Mouse (Mus musculus): Measurements from ENCODE around the gene Adap2.

DNA sequence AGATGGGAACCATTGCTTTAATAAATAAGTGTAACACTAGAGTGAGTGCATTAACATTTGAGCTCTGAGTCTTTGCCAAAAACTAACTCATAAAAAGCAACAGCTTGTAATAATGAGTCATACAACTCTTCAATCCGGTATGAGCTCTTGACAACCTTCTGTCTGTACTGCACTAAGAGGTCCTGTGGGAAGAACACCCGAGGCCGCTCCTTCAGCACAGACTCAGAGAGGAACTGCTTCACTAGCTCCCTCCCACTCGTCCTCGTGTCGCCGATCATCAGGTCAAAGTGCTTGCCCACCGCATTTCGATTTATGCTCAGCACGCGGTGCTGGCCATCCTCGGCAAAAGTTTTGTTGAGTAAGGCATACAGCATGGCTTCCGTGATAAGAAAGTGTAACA is 17.1 kb upstream of the Adap2 start:
- TF ChIP-seq CTCF (IDR thresholded peaks at IDR 0.05; ENCODE audit: borderline replicate concordance, control insufficient read depth, extremely low read depth, insufficient read depth, low read length, poor library complexity): no peak
- no peak for TF ChIP-seq POLR2A (IDR thresholded peaks at IDR 0.05; ENCODE audit: control insufficient read depth, extremely low read depth, insufficient read depth, low read length, poor library complexity)

All from thymus, adult 2 months (tissue).